Mouse (Mus musculus) brain, adult 2 months (tissue): ENCODE results near the gene Rbbp8nl.

Experiments
- DNase-seq: peaks from one replicate; pipeline ENCODE4 v3.0.0; 2011; ENCODE audit warnings: low read depth, low spot score

Gene Rbbp8nl

DNA sequence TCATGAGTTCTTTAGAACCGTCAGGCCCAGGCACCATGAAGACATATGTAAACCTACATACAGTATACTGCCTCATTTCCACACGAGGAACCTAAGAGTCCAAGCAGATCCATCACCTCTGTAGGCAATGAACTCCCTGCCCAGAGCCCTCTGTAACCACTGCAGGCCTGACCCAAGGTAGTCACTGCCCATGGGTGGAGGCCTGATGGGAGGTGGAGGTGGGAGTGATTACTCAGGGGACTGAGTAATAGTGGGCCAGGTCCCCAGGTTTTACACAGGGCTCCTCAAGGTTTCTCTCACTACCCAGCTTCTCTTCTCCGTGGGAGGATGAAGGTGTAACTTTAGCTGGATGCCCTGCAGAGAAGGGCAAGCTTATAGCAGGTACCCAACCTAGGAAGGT, 60.5 kb downstream of the Rbbp8nl start:
- no peak for DNase-seq

DNA sequence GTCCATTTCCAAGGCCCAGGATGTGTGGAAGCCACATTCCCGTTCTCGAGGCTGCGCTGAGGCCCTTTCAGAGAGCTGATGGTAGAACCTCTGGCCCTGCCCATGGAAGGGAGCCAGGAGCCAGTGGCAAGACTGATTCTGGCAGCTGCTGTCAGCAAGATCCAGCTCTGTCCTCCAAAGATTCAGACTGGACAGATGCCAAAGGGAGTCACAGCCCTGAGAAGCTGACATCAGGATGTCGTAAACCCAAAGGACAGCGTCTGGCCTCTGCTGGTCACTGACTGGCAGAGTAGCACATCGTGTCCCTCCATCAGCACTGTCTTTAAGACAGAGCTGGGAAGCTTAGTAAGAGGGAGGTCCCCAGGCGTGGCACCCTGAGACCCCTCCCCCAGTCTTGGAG, 61.1 kb downstream of the Rbbp8nl start:
- DNase-seq: no peak

DNA sequence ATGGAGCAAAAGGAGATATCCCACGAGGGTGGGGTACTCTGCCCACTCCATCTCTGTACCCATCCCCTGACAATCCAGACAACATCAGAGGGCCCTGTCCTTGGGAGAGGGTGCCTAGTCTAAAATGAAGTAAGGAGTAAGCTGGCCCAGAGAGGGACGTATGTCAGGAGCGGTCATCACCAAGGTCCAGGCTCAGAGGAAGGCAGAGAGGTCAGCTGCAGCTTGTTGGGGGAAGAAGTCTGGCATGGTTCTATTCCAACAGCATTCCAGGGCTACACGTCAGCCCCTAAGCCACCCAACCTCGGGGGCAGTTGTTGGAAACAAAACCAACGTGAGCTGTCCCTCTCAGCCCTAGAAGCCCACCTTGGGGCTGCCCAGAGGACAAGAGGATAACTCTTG, 61.6 kb downstream of the Rbbp8nl start:
- DNase-seq: no peak
